8 mouse cellular contexts compared by ENCODE assay signal in the genomic region with DNA sequence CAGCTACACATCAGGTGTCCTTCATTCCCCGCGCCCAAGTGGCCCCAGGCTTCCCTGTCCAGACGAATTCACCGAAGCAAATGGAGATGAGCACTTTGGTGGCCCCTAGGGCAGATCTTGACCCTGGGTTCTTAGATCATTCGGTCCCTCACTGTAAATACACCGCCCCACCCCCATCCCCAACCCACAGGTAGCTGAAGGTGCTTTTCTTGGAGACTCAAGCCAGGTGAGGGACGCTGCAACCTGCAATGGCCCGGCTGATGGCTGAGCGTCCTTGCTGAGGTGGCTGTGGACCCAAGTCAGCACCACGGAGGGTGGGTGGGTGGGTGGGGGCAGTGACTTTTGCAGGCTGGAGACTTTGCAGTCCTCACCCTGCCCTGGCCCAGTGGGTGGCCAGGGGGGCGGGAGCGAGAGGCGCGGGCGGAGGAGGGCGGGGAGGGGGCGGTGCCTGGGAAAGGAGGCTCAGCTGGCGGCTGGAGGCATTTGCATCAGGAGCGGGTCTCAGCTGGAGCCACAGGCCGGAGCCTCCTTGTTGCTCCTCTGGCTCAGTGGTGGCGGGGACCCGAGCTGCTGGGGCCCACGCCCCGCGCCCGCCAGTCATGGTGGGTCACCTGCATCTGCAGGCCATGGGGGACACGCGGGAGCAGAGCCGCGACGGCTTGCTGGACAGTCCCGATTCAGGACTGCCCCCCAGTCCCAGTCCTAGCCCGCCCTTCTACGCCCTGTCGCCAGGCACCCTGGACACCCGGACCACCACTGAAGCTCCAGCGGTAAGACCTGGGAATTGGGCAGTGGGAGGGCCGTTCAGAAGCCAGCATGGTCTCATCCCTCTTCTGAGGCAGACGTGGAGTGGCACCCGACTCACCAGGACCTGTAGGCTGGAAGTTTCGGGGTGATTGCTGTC. TPM values are rescaled to one million over a fixed set of nuclear protein-coding genes. Genes with fewer than 3 reads are reported as not detected.
DNase-seq lines count a peak whose midpoint lies in the region; ATAC-seq and TF ChIP-seq lines count a peak whose summit lies in the region.

A gene (plus strand): TSS at position 253 of the 904 bp plus-strand sequence.

- intact Hi-C loops in left cerebral cortex, postnatal 4 days (cut with DNase I) = no loop called here
- intact Hi-C loops in left cerebral cortex, postnatal 36 days (cut with DNase I) = loop anchor here (5.0 kb wide), 1 partner anchor 61 kb away; no protein-coding TSS in a partner anchor

- peak; percentile 65 for DNase-seq in left cerebral cortex, postnatal 4 days
- no peak for DNase-seq in left cerebral cortex, postnatal 36 days (ENCODE audit: low spot score in 2 of 2)
- DNase-seq in forebrain, embryonic 11.5 days (ENCODE audit: low spot score) = peak; percentile 78
- peak; percentile 76 for DNase-seq in lung, postnatal 10 days
- peak; percentile 84 for DNase-seq in testis, postnatal 10 days (ENCODE audit: low spot score)
- DNase-seq in gastrocnemius, postnatal 25 days = no peak

- H3K9ac ChIP-seq in forebrain, embryonic 11.5 days (ENCODE audit: low read length) = no peak within 1 kb of the TSS; the same call in 1 of the 2 replicates
- H3K9ac ChIP-seq in intestine, postnatal 0 days (ENCODE audit: low read depth, low read length) = no peak within 1 kb of the TSS

- peaks cover 7% of the 10 kb centered on the region; the same call in 1 of the 2 replicates for H3K4me1 ChIP-seq in forebrain, embryonic 11.5 days (replicated peaks; ENCODE audit: control insufficient read depth, insufficient read depth, low read length)
- 0 out of 2 replicates have a peak, but pooled peaks cover 7% of the 10 kb centered on the region for H3K4me1 ChIP-seq in intestine, postnatal 0 days (replicated peaks; ENCODE audit: control insufficient read depth, insufficient read depth, low read length)

- H3K4me3 ChIP-seq in forebrain, embryonic 11.5 days (ENCODE audit: low read depth, low read length) = peak within 1 kb of the TSS; percentile 15
- peak within 1 kb of the TSS; percentile 33 for H3K4me3 ChIP-seq in intestine, postnatal 0 days (ENCODE audit: low read depth, low read length)

- H3K27ac ChIP-seq in forebrain, embryonic 11.5 days (ENCODE audit: low read depth, low read length) = no peak within 1 kb of the TSS
- H3K27ac ChIP-seq in intestine, postnatal 0 days (ENCODE audit: low read depth, low read length) = no peak within 1 kb of the TSS

- H3K36me3 ChIP-seq in forebrain, embryonic 11.5 days (ENCODE audit: control insufficient read depth, insufficient read depth, low read length) = no peaks in the 10 kb centered on the region
- H3K36me3 ChIP-seq in intestine, postnatal 0 days (ENCODE audit: control insufficient read depth, insufficient read depth) = no peaks in the 10 kb centered on the region

- ATAC-seq in forebrain, embryonic 11.5 days (replicated peaks; ENCODE audit: low FRiP score) = peak; percentile 56
- ATAC-seq in intestine, postnatal 0 days = peak; percentile 46; the same call in 1 of the 2 replicates
- ATAC-seq in megakaryocyte, adult 5-6 weeks (ENCODE audit: poor library complexity, severe bottlenecking) = no peak

- TF ChIP-seq CTCF in intestine, postnatal 0 days (IDR thresholded peaks at IDR 0.05; ENCODE audit: low read depth) = no peak

- H3K27me3 ChIP-seq in forebrain, embryonic 11.5 days (ENCODE audit: control insufficient read depth, insufficient read depth, low read length) = peaks cover 20% of the 10 kb centered on the region
- H3K27me3 ChIP-seq in intestine, postnatal 0 days (replicated peaks; ENCODE audit: control insufficient read depth, insufficient read depth, low read length) = peaks cover 14% of the 10 kb centered on the region

- WGBS in forebrain, embryonic 11.5 days = 3% methylated on average over 38 of the region's 41 CpGs
- 4% methylated on average over 40 of the region's 41 CpGs for WGBS in intestine, postnatal 0 days

- H3K9me3 ChIP-seq in forebrain, embryonic 11.5 days (ENCODE audit: control insufficient read depth, low read length) = no peaks in the 10 kb centered on the region
- no peaks in the 10 kb centered on the region for H3K9me3 ChIP-seq in intestine, postnatal 0 days (ENCODE audit: control insufficient read depth)

- peak within 1 kb of the TSS; percentile 45 for H3K4me2 ChIP-seq in forebrain, embryonic 11.5 days (ENCODE audit: low read depth, low read length, severe bottlenecking)
- peak within 1 kb of the TSS; percentile 66 for H3K4me2 ChIP-seq in intestine, postnatal 0 days (replicated peaks; ENCODE audit: low read depth)

RNA-seq across cellular contexts. Expression of the gene that starts here (rescaled TPM):
- 1 to 10 TPM; 2.0 to 2.1 TPM for total RNA-seq in left cerebral cortex, postnatal 4 days (2021)
- 1 to 10 TPM in 1 of 2 experiments, under 1 TPM in 1; 0.44 to 2.5 TPM for total RNA-seq in left cerebral cortex, postnatal 36 days (2021)
- polyA plus RNA-seq in forebrain, embryonic 11.5 days (2014; fragmentation: Nextera tagmentation; extraction: Ambion mirVana) = 4.5 and 6.0 TPM in 2 replicates
- 1.5 and 1.7 TPM in 2 replicates for polyA plus RNA-seq in intestine, postnatal 0 days (2015; fragmentation: Nextera tagmentation; extraction: Ambion mirVana)
- not detected in 2 replicates for total RNA-seq in megakaryocyte, adult 5-6 weeks (2015)
- not detected in 2 replicates for total RNA-seq in megakaryocyte, adult 5-6 weeks (2017)
- total RNA-seq in gastrocnemius, postnatal 25 days (2021) = under 1 TPM; 0.33 to 0.43 TPM

Comparison
In these comparisons a context has a peak if more than half of its experiments do, and no peak if none do; other contexts are left out.
1. DNase-seq: peak in left cerebral cortex, postnatal 4 days (single experiment), forebrain, embryonic 11.5 days (single experiment), lung, postnatal 10 days (single experiment) and testis, postnatal 10 days (single experiment); none in left cerebral cortex, postnatal 36 days (0 of 2) and gastrocnemius, postnatal 25 days (single experiment).